In the genomic region with DNA sequence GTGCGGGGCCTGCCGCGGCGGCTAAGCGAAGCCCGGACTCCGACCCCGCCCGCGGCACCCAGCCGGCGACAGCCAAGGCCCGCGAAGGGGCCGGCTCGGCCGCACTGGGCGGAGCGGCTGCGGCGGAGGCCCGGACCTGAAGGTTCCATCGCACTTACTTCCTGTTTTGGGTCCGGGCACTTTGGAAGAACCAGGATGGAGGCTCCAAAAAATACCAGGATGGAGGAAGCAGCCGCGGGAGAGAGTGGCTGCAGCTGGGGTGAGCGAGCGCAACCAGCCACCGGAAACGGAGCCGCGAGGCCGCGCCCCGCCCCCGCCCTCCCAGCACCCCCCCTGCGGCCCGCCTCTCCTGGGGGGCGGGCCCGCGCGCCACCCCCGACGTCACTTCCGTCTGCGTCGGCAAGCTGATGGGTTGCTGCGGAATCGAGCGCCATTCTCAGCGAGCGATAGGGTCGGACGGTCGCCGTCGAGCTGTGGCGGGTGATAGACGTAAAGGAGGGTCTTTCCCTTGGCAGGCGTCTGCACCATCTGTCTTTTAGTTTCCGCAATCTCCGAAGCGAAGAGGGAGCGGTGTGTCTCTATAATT, we compare ENCODE assay signal across 7 mouse cellular contexts. TPM values are rescaled to one million over a fixed set of nuclear protein-coding genes. Genes with fewer than 3 reads are reported as not detected.
DNase-seq lines count a peak whose midpoint lies in the region; ATAC-seq lines count a peak whose summit lies in the region.

TSS of gene Dmtf1 (minus strand) at position 321 of the 586 bp plus-strand sequence.

- peaks cover 13% of the 10 kb centered on the region for H3K4me1 ChIP-seq in intestine, embryonic 16.5 days (ENCODE audit: control insufficient read depth, insufficient read depth, low read length)
- H3K4me1 ChIP-seq in midbrain, embryonic 11.5 days (ENCODE audit: control insufficient read depth, insufficient read depth, low read length) = peaks cover 7% of the 10 kb centered on the region

- peak within 1 kb of the TSS; percentile 95 for H3K4me3 ChIP-seq in intestine, embryonic 16.5 days (ENCODE audit: low read length)
- peak within 1 kb of the TSS; percentile 96 for H3K4me3 ChIP-seq in midbrain, embryonic 11.5 days (ENCODE audit: low read depth, low read length)

- under 1% methylated on average over 54 of the region's 64 CpGs for WGBS in intestine, embryonic 16.5 days
- WGBS in midbrain, embryonic 11.5 days = under 1% methylated on average over 63 of the region's 64 CpGs

- H3K4me2 ChIP-seq in intestine, embryonic 16.5 days (ENCODE audit: low read depth, low read length) = peak within 1 kb of the TSS; percentile 86
- H3K4me2 ChIP-seq in midbrain, embryonic 11.5 days = peak within 1 kb of the TSS; percentile 71

- intact Hi-C loops in left cerebral cortex, postnatal 36 days (cut with DNase I) = loop anchor here (2.0 kb wide), 1 partner anchor 105 kb away; the partner anchor contains the start of gene 9330182L06Rik

- H3K9me3 ChIP-seq in intestine, embryonic 16.5 days (ENCODE audit: control insufficient read depth, low read length) = no peaks in the 10 kb centered on the region
- H3K9me3 ChIP-seq in midbrain, embryonic 11.5 days (ENCODE audit: control insufficient read depth, low read length) = no peaks in the 10 kb centered on the region

- DNase-seq in adrenal gland, adult 8-10 months = peak; percentile 90
- peak; percentile 93 for DNase-seq in embryo, embryonic 9.5 days (ENCODE audit: extremely low spot score)
- DNase-seq in gastrocnemius, postnatal 4 days (ENCODE audit: low spot score in 2 of 2) = peak; percentile 82 to 88
- peak; percentile 93 for DNase-seq in left cerebral cortex, postnatal 36 days (ENCODE audit: low spot score in 2 of 2)
- peak; percentile 99 for DNase-seq in midbrain, embryonic 11.5 days (ENCODE audit: low spot score, missing footprints)
- peak; percentile 88 for DNase-seq in skeletal muscle tissue, adult 2 months (ENCODE audit: low read depth, low spot score)

- peak within 1 kb of the TSS; percentile 97 for H3K9ac ChIP-seq in intestine, embryonic 16.5 days (ENCODE audit: low read depth, low read length)
- H3K9ac ChIP-seq in midbrain, embryonic 11.5 days (ENCODE audit: low read length) = peak within 1 kb of the TSS; percentile 96

- no peaks in the 10 kb centered on the region for H3K36me3 ChIP-seq in intestine, embryonic 16.5 days (ENCODE audit: control insufficient read depth, insufficient read depth, low read length)
- H3K36me3 ChIP-seq in midbrain, embryonic 11.5 days (ENCODE audit: control insufficient read depth, insufficient read depth, low read length) = no peaks in the 10 kb centered on the region

- no peaks in the 10 kb centered on the region for H3K27me3 ChIP-seq in intestine, embryonic 16.5 days (replicated peaks; ENCODE audit: control insufficient read depth, insufficient read depth, low read length)
- H3K27me3 ChIP-seq in midbrain, embryonic 11.5 days (ENCODE audit: control insufficient read depth, insufficient read depth, low read length) = no peaks in the 10 kb centered on the region

- ATAC-seq in intestine, embryonic 16.5 days = peak; percentile 97
- peak; percentile 95 for ATAC-seq in midbrain, embryonic 11.5 days (ENCODE audit: low FRiP score)

- H3K27ac ChIP-seq in intestine, embryonic 16.5 days (ENCODE audit: low read length) = peak within 1 kb of the TSS; percentile 100
- H3K27ac ChIP-seq in midbrain, embryonic 11.5 days (ENCODE audit: low read depth, low read length) = peak within 1 kb of the TSS; percentile 100

RNA-seq across cellular contexts. Expression of gene Dmtf1, which starts in this region (rescaled TPM):
- 10 to 100 TPM; 22.4 to 33.4 (median 31.5) TPM for total RNA-seq in adrenal gland, adult 8-10 months (2022)
- total RNA-seq in gastrocnemius, postnatal 4 days (2021) = 10 to 100 TPM; 19.1 to 25.1 TPM
- 29.5 and 29.6 TPM in 2 replicates for polyA plus RNA-seq in intestine, embryonic 16.5 days (2015; fragmentation: Nextera tagmentation; extraction: Ambion mirVana)
- 10 to 100 TPM; 41.6 to 62.7 TPM for total RNA-seq in left cerebral cortex, postnatal 36 days (2021)
- polyA plus RNA-seq in midbrain, embryonic 11.5 days (2014; fragmentation: Nextera tagmentation; extraction: Ambion mirVana) = 76.0 and 77.6 TPM in 2 replicates

Comparison
In these comparisons a context has a peak if more than half of its experiments do, and no peak if none do; other contexts are left out.
1. Peak in every context shown above with its lines: DNase-seq, ATAC-seq, H3K4me3 ChIP-seq and H3K27ac ChIP-seq.